Mouse (Mus musculus): ENCODE results near the gene Cmip.

- TF ChIP-seq CTCF (IDR thresholded peaks at IDR 0.05; ENCODE audit: low read depth): no peak
- TF ChIP-seq EP300 (IDR thresholded peaks at IDR 0.05; ENCODE audit: low read depth): no peak
Measured at GRCm38 (mm10) chr8:117267403-117268129, 10.7 kb downstream of the Cmip start.

Data from liver, postnatal 0 days (tissue).